Mouse (Mus musculus) E14TG2a.4 (cell line): ENCODE measurements around the gene Itga6.

Source experiments
- CTCF ChIP-seq: conservative IDR thresholded peaks from 2 replicates; pipeline ENCODE4 v1.5.1; 2014; ENCODE audit warnings: low read length
- POU5F1 ChIP-seq: IDR thresholded peaks from 2 replicates; pipeline ENCODE4 v1.6.1; 2014; ENCODE audit warnings: low read length, borderline replicate concordance

DNA sequence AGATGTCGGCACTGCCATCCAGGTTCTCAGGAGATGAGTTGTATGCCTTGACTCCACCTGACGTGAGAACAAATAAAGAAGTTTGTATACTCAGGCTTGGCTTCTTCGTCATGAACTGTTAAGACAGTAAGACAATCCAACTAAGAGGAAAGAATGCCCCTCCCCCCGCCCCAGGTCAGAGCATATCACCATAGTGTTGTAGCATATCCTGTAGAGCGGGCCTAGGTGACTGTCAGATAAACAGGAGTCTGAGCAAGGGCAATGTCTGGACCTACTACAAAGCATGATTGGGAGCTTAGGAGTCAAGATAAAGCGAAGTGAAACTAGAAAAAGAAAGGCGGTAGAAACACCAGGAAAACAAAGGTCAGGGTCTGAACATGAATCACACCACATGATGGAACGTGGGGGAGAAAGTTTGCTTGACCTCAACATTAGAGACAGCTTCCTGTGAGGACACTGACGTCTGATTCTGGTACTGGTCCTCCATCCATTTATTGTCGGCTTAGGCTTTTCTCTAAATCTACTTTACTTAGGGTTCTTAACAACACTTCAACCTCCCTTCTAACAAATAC lies 64.0 kb downstream of the Itga6 start:
- TF ChIP-seq CTCF, result no peak
- TF ChIP-seq POU5F1, result no peak
